Mouse (Mus musculus): ENCODE data around the gene Chd2.

DNA sequence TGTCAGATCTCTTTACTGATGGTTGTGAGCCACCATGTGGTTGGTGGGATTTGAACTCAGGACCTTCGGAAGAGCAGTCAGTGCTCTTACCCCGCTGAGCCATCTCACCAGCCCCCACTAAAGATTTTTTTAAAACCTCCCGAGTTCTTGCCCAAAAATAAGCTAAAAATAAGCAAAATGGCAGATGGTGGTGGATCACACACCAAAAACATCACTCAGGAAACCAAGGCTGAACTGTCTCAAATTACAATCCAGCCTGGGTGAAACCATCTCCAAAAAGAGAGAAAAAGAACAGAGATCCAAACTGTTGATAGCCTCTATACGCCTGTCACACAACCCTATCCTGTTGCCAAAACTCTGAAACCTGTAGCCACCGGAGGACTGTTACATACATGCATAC, 11.5 kb downstream of the Chd2 start:
- TF ChIP-seq ZNF384 (IDR thresholded peaks at IDR 0.05; ENCODE audit: low read depth, low read length): no peak
- no peak for TF ChIP-seq MAFK (IDR thresholded peaks at IDR 0.05; ENCODE audit: insufficient read depth, low read depth, low read length)
- TF ChIP-seq HCFC1 (IDR thresholded peaks at IDR 0.05; ENCODE audit: borderline replicate concordance, insufficient read depth, low read length): no peak
- no peak for TF ChIP-seq ZC3H11A (IDR thresholded peaks at IDR 0.05; ENCODE audit: borderline replicate concordance, low read depth, low read length)
- no peak for TF ChIP-seq CHD2 (IDR thresholded peaks at IDR 0.05; ENCODE audit: low read depth, low read length)
